Mouse (Mus musculus): ENCODE results near the gene Gm21970. TPM values are rescaled to one million over a fixed set of nuclear protein-coding genes. Genes with fewer than 3 reads are reported as not detected.

Gene Gm21970
- polyA plus RNA-seq, 1 experiment from 2014 or later = not detected

GRCm38 (mm10) chr16:91353638-91354037, 37.9 kb upstream of the Gm21970 start:
- H3K36me3 ChIP-seq (ENCODE audit: control insufficient read depth, insufficient read depth, low read length) = no peaks in the 10 kb centered on the region
- H3K9ac ChIP-seq (ENCODE audit: low read depth, low read length) = no peak overlapping the region
- WGBS = 83% methylated on average over 5 of the region's 5 CpGs
- H3K27me3 ChIP-seq (ENCODE audit: control insufficient read depth, insufficient read depth, low read depth, low read length) = peaks cover 25% of the 10 kb centered on the region
- H3K4me2 ChIP-seq (ENCODE audit: low read length) = no peak overlapping the region
- no peak for ATAC-seq
- H3K9me3 ChIP-seq (replicated peaks; ENCODE audit: control insufficient read depth, low read length, poor library complexity, severe bottlenecking) = no peaks in the 10 kb centered on the region
- H3K27ac ChIP-seq (ENCODE audit: low read length) = no peak overlapping the region
- no peaks in the 10 kb centered on the region; the same call in 1 of the 2 replicates for H3K4me1 ChIP-seq (ENCODE audit: control insufficient read depth, insufficient read depth, low read length)
- H3K4me3 ChIP-seq (ENCODE audit: low read depth, low read length) = no peak overlapping the region

GRCm38 (mm10) chr16:91354599-91354998, 36.9 kb upstream of the Gm21970 start:
- Histone ChIP-seq H3K4me1 (ENCODE audit: control insufficient read depth, insufficient read depth, low read length) (no peaks in the 10 kb centered on the region), H3K9me3 (replicated peaks; ENCODE audit: control insufficient read depth, low read length, poor library complexity, severe bottlenecking) (no peaks in the 10 kb centered on the region), H3K27ac (ENCODE audit: low read length) (no peak overlapping the region), H3K4me3 (ENCODE audit: low read depth, low read length) (no peak overlapping the region), H3K4me2 (ENCODE audit: low read length) (no peak overlapping the region), H3K36me3 (ENCODE audit: control insufficient read depth, insufficient read depth, low read length) (no peaks in the 10 kb centered on the region), H3K9ac (ENCODE audit: low read depth, low read length) (no peak overlapping the region), H3K27me3 (ENCODE audit: control insufficient read depth, insufficient read depth, low read depth, low read length) (peaks cover 25% of the 10 kb centered on the region)
- WGBS = 81% methylated on average over 4 of the region's 4 CpGs
- ATAC-seq = no peak

GRCm38 (mm10) chr16:91355160-91355559, 36.4 kb upstream of the Gm21970 start:
- WGBS = 78% methylated on average over 12 of the region's 12 CpGs
- no peak overlapping the region for H3K27ac ChIP-seq (ENCODE audit: low read length)
- H3K4me1 ChIP-seq (ENCODE audit: control insufficient read depth, insufficient read depth, low read length) = no peaks in the 10 kb centered on the region
- H3K27me3 ChIP-seq (ENCODE audit: control insufficient read depth, insufficient read depth, low read depth, low read length) = peaks cover 25% of the 10 kb centered on the region
- no peak overlapping the region for H3K9ac ChIP-seq (ENCODE audit: low read depth, low read length)
- H3K4me3 ChIP-seq (ENCODE audit: low read depth, low read length) = no peak overlapping the region
- no peak for ATAC-seq
- no peak overlapping the region for H3K4me2 ChIP-seq (ENCODE audit: low read length)
- H3K36me3 ChIP-seq (ENCODE audit: control insufficient read depth, insufficient read depth, low read length) = no peaks in the 10 kb centered on the region
- no peaks in the 10 kb centered on the region for H3K9me3 ChIP-seq (replicated peaks; ENCODE audit: control insufficient read depth, low read length, poor library complexity, severe bottlenecking)

GRCm38 (mm10) chr16:91356760-91357525, 34.6 kb upstream of the Gm21970 start:
- Histone ChIP-seq H3K27me3 (ENCODE audit: control insufficient read depth, insufficient read depth, low read depth, low read length) (peaks cover 17% of the 10 kb centered on the region), H3K36me3 (ENCODE audit: control insufficient read depth, insufficient read depth, low read length) (no peaks in the 10 kb centered on the region), H3K27ac (ENCODE audit: low read length) (no peak overlapping the region), H3K9ac (ENCODE audit: low read depth, low read length) (no peak overlapping the region), H3K4me1 (ENCODE audit: control insufficient read depth, insufficient read depth, low read length) (no peaks in the 10 kb centered on the region; the same call in 1 of the 2 replicates), H3K4me3 (ENCODE audit: low read depth, low read length) (no peak overlapping the region), H3K9me3 (replicated peaks; ENCODE audit: control insufficient read depth, low read length, poor library complexity, severe bottlenecking) (no peaks in the 10 kb centered on the region), H3K4me2 (ENCODE audit: low read length) (no peak overlapping the region)
- ATAC-seq = no peak
- 76% methylated on average over 10 of the region's 10 CpGs for WGBS

- Histone ChIP-seq H3K4me3 (ENCODE audit: low read depth, low read length) (no peak overlapping the region), H3K4me1 (ENCODE audit: control insufficient read depth, insufficient read depth, low read length) (no peaks in the 10 kb centered on the region; the same call in 1 of the 2 replicates), H3K36me3 (ENCODE audit: control insufficient read depth, insufficient read depth, low read length) (no peaks in the 10 kb centered on the region), H3K9ac (ENCODE audit: low read depth, low read length) (no peak overlapping the region), H3K9me3 (replicated peaks; ENCODE audit: control insufficient read depth, low read length, poor library complexity, severe bottlenecking) (no peaks in the 10 kb centered on the region), H3K4me2 (ENCODE audit: low read length) (no peak overlapping the region), H3K27me3 (ENCODE audit: control insufficient read depth, insufficient read depth, low read depth, low read length) (peaks cover 17% of the 10 kb centered on the region), H3K27ac (ENCODE audit: low read length) (no peak overlapping the region)
- no peak for ATAC-seq
- 60% methylated on average over 10 of the region's 10 CpGs for WGBS
Measured at GRCm38 (mm10) chr16:91357526-91357900, 34.0 kb upstream of the Gm21970 start.

GRCm38 (mm10) chr16:91358555-91358954, 33.0 kb upstream of the Gm21970 start:
- no peak for ATAC-seq
- Histone ChIP-seq H3K4me1 (ENCODE audit: control insufficient read depth, insufficient read depth, low read length) (no peaks in the 10 kb centered on the region; the same call in 1 of the 2 replicates), H3K9ac (ENCODE audit: low read depth, low read length) (no peak overlapping the region), H3K9me3 (replicated peaks; ENCODE audit: control insufficient read depth, low read length, poor library complexity, severe bottlenecking) (no peaks in the 10 kb centered on the region), H3K4me2 (ENCODE audit: low read length) (no peak overlapping the region), H3K27ac (ENCODE audit: low read length) (peak overlapping the region; percentile 10; the same call in 1 of the 2 replicates), H3K36me3 (ENCODE audit: control insufficient read depth, insufficient read depth, low read length) (no peaks in the 10 kb centered on the region), H3K4me3 (ENCODE audit: low read depth, low read length) (no peak overlapping the region), H3K27me3 (ENCODE audit: control insufficient read depth, insufficient read depth, low read depth, low read length) (peaks cover 12% of the 10 kb centered on the region)
- WGBS = 36% methylated on average over 8 of the region's 8 CpGs

- no peak for ATAC-seq
- Histone ChIP-seq H3K4me3 (ENCODE audit: low read depth, low read length) (no peak overlapping the region), H3K9me3 (replicated peaks; ENCODE audit: control insufficient read depth, low read length, poor library complexity, severe bottlenecking) (no peaks in the 10 kb centered on the region), H3K36me3 (ENCODE audit: control insufficient read depth, insufficient read depth, low read length) (no peaks in the 10 kb centered on the region), H3K4me2 (ENCODE audit: low read length) (no peak overlapping the region), H3K9ac (ENCODE audit: low read depth, low read length) (no peak overlapping the region), H3K4me1 (ENCODE audit: control insufficient read depth, insufficient read depth, low read length) (no peaks in the 10 kb centered on the region; the same call in 1 of the 2 replicates), H3K27ac (ENCODE audit: low read length) (no peak overlapping the region), H3K27me3 (ENCODE audit: control insufficient read depth, insufficient read depth, low read depth, low read length) (peaks cover 8% of the 10 kb centered on the region; the same call in 1 of the 2 replicates)
- 89% methylated on average over 13 of the region's 13 CpGs for WGBS
Measured at GRCm38 (mm10) chr16:91359531-91359930, 32.0 kb upstream of the Gm21970 start.

GRCm38 (mm10) chr16:91360162-91360561, 31.4 kb upstream of the Gm21970 start:
- Histone ChIP-seq H3K27me3 (ENCODE audit: control insufficient read depth, insufficient read depth, low read depth, low read length) (peaks cover 8% of the 10 kb centered on the region; the same call in 1 of the 2 replicates), H3K27ac (ENCODE audit: low read length) (no peak overlapping the region), H3K36me3 (ENCODE audit: control insufficient read depth, insufficient read depth, low read length) (no peaks in the 10 kb centered on the region), H3K9me3 (replicated peaks; ENCODE audit: control insufficient read depth, low read length, poor library complexity, severe bottlenecking) (no peaks in the 10 kb centered on the region), H3K4me1 (ENCODE audit: control insufficient read depth, insufficient read depth, low read length) (no peaks in the 10 kb centered on the region; the same call in 1 of the 2 replicates), H3K4me2 (ENCODE audit: low read length) (no peak overlapping the region), H3K9ac (ENCODE audit: low read depth, low read length) (no peak overlapping the region), H3K4me3 (ENCODE audit: low read depth, low read length) (no peak overlapping the region)
- no peak for ATAC-seq
- WGBS = 50% methylated on average over 3 of the region's 3 CpGs

GRCm38 (mm10) chr16:91362006-91362405, 29.5 kb upstream of the Gm21970 start:
- 79% methylated on average over 2 of the region's 2 CpGs for WGBS
- no peak overlapping the region for H3K9ac ChIP-seq (ENCODE audit: low read depth, low read length)
- H3K4me2 ChIP-seq (ENCODE audit: low read length) = no peak overlapping the region
- peaks cover 6% of the 10 kb centered on the region; the same call in 1 of the 2 replicates for H3K27me3 ChIP-seq (ENCODE audit: control insufficient read depth, insufficient read depth, low read depth, low read length)
- no peaks in the 10 kb centered on the region; the same call in 1 of the 2 replicates for H3K4me1 ChIP-seq (ENCODE audit: control insufficient read depth, insufficient read depth, low read length)
- no peak overlapping the region for H3K27ac ChIP-seq (ENCODE audit: low read length)
- H3K9me3 ChIP-seq (replicated peaks; ENCODE audit: control insufficient read depth, low read length, poor library complexity, severe bottlenecking) = no peaks in the 10 kb centered on the region
- no peak for ATAC-seq
- no peak overlapping the region for H3K4me3 ChIP-seq (ENCODE audit: low read depth, low read length)
- H3K36me3 ChIP-seq (ENCODE audit: control insufficient read depth, insufficient read depth, low read length) = no peaks in the 10 kb centered on the region

All from midbrain, embryonic 16.5 days (tissue).